ENCODE assay signal across 9 mouse cellular contexts in the genomic region with DNA sequence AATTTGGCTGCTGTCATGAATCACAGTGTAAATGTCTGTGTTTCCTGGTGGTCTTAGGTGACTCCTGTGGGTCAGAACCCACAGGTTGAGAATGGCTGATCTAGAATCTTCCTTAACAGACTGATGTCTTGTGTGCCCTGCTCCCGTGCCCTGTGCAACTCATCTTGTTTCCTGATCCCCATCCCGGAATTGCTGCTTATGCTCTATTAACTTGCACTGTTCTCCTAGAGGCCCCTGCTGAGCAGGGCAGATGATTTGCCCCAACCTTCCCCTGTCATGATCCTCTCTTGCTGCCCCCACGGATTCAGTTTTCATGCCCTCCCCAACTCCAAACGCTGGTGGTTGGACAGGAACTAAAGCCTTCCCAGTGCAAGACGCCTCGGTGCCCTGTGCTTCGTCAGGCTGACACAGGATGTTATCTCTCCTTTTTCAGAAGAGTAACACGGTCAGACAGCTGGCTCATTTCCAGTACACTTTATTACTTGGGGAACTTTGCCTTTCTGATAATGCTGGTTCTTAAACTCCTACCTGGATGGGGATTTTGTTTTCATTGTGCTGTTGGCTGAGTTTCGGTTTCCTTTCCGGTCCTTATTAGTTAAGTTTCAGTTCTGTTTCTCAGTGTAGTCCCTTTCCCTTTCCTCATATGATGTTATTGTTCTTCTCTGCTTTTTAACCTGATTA. TPM values are rescaled to one million over a fixed set of nuclear protein-coding genes. Genes with fewer than 3 reads are reported as not detected.
DNase-seq lines count a peak whose midpoint lies in the region; ATAC-seq and TF ChIP-seq lines count a peak whose summit lies in the region.
"Had no signal": no experiment of that assay in that cellular context is flagged by ENCODE, and none has a peak within 500 bp of the region (broad histone marks: within the 10 kb centered on the region; RNA-seq: fewer than 3 reads in every experiment).

No protein-coding gene starts in this region.

- TF ChIP-seq POLR2A in MEL (IDR thresholded peaks at IDR 0.05; ENCODE audit: control insufficient read depth in 1 of 2, insufficient read depth in 1 of 2, low read depth in 1 of 2, low read length in 2 of 2, poor library complexity in 1 of 2), result no peak

- ATAC-seq in heart, embryonic 13.5 days (ENCODE audit: extremely low read depth, insufficient number of reproducible peaks, low FRiP score, low TSS enrichment), result no peak
- no peak for ATAC-seq in liver, embryonic 11.5 days (replicated peaks; ENCODE audit: low FRiP score)

- peak overlapping the region; percentile 31 for H3K9ac ChIP-seq in MEL (ENCODE audit: control insufficient read depth, low read depth, low read length, poor library complexity, severe bottlenecking)
- peak overlapping the region; percentile 74 for H3K9ac ChIP-seq in heart, embryonic 13.5 days
- H3K9ac ChIP-seq in liver, embryonic 11.5 days (ENCODE audit: low read depth, low read length), result peak overlapping the region; percentile 15; the same call in 1 of the 2 replicates
- H3K9ac ChIP-seq: midbrain, embryonic 12.5 days had no signal

- peak; percentile 65 for DNase-seq in 416B (ENCODE audit: low read depth)
- DNase-seq in MEL (ENCODE audit: low read depth, low spot score), result peak; percentile 89
- DNase-seq in liver, embryonic 11.5 days (ENCODE audit: low spot score), result no peak
- DNase-seq in spleen, postnatal 10 days (ENCODE audit: low spot score in 2 of 2), result peak; percentile 17 to 33
- DNase-seq in layer of hippocampus, adult 9-10 months (ENCODE audit: low spot score), result no peak
- no peak for DNase-seq in layer of hippocampus, adult 11-12 months (ENCODE audit: low spot score)
- DNase-seq in layer of hippocampus, adult 8-10 months (ENCODE audit: low spot score in 2 of 2), result no peak

- no peaks in the 10 kb centered on the region for H3K27me3 ChIP-seq in MEL (ENCODE audit: control insufficient read depth in 1 of 2, insufficient read depth in 2 of 2, low read length in 2 of 2)
- no peaks in the 10 kb centered on the region for H3K27me3 ChIP-seq in heart, embryonic 13.5 days (replicated peaks)
- H3K27me3 ChIP-seq in liver, embryonic 11.5 days (replicated peaks; ENCODE audit: control insufficient read depth, insufficient read depth, low read length), result no peaks in the 10 kb centered on the region
- H3K27me3 ChIP-seq: midbrain, embryonic 12.5 days had no signal

- peaks cover 5 to 9% of the 10 kb centered on the region in 2 experiments; a peak in 2 of 4 replicates for H3K4me1 ChIP-seq in MEL (ENCODE audit: control insufficient read depth in 1 of 2, insufficient read depth in 2 of 2, low read length in 2 of 2)
- H3K4me1 ChIP-seq in heart, embryonic 13.5 days, result peaks cover 36% of the 10 kb centered on the region
- H3K4me1 ChIP-seq in liver, embryonic 11.5 days (replicated peaks; ENCODE audit: control insufficient read depth, insufficient read depth, low read length), result no peaks in the 10 kb centered on the region
- H3K4me1 ChIP-seq: midbrain, embryonic 12.5 days had no signal

- peak overlapping the region; percentile 49 to 80 for H3K4me3 ChIP-seq in MEL (ENCODE audit: control insufficient read depth in 1 of 2, insufficient read depth in 1 of 2, low read depth in 2 of 2, low read length in 2 of 2)
- H3K4me3 ChIP-seq in heart, embryonic 13.5 days, result peak overlapping the region; percentile 49
- H3K4me3 ChIP-seq in liver, embryonic 11.5 days (ENCODE audit: low read depth, low read length), result peak overlapping the region; percentile 16; the same call in 1 of the 2 replicates
- H3K4me3 ChIP-seq: midbrain, embryonic 12.5 days had no signal

- TF ChIP-seq RAD21 in MEL (IDR thresholded peaks at IDR 0.05; ENCODE audit: low read depth, low read length), result no peak

- no peak overlapping the region for H3K27ac ChIP-seq in MEL (ENCODE audit: control insufficient read depth, low read depth, low read length)
- peak overlapping the region; percentile 82 for H3K27ac ChIP-seq in heart, embryonic 13.5 days (replicated peaks)
- peak overlapping the region; percentile 2; the same call in 1 of the 2 replicates for H3K27ac ChIP-seq in liver, embryonic 11.5 days (ENCODE audit: low read depth, low read length)
- H3K27ac ChIP-seq: midbrain, embryonic 12.5 days had no signal

- no peaks in the 10 kb centered on the region for H3K79me2 ChIP-seq in MEL (ENCODE audit: control insufficient read depth, insufficient read depth, low read length, poor library complexity)

- TF ChIP-seq CTCF in MEL (IDR thresholded peaks at IDR 0.05 in 2 of 3, conservative IDR thresholded peaks at IDR 0.05 in 1 of 3; ENCODE audit: control insufficient read depth in 1 of 3, insufficient read depth in 1 of 3, low read depth in 2 of 3, low read length in 3 of 3, poor library complexity in 1 of 3, severe bottlenecking in 1 of 3), result no peak

- no peaks in the 10 kb centered on the region for H3K9me3 ChIP-seq in MEL (replicated peaks; ENCODE audit: insufficient read depth, low read length)
- no peaks in the 10 kb centered on the region for H3K9me3 ChIP-seq in heart, embryonic 13.5 days
- no peaks in the 10 kb centered on the region for H3K9me3 ChIP-seq in liver, embryonic 11.5 days (ENCODE audit: control insufficient read depth, low read length)
- H3K9me3 ChIP-seq: midbrain, embryonic 12.5 days had no signal

- 19% methylated on average over 10 of the region's 10 CpGs for WGBS in heart, embryonic 13.5 days
- 30% methylated on average over 10 of the region's 10 CpGs for WGBS in liver, embryonic 11.5 days

- TF ChIP-seq EP300 in MEL (IDR thresholded peaks at IDR 0.05; ENCODE audit: low read depth in 1 of 2, low read length in 2 of 2), result peak; percentile 56 to 75

- peak overlapping the region; percentile 69 for H3K4me2 ChIP-seq in heart, embryonic 13.5 days
- H3K4me2 ChIP-seq in liver, embryonic 11.5 days, result peak overlapping the region; percentile 43
- H3K4me2 ChIP-seq: midbrain, embryonic 12.5 days had no signal

- peaks cover 0 to 4% of the 10 kb centered on the region in 2 experiments; a peak in 1 of 4 replicates for H3K36me3 ChIP-seq in MEL (ENCODE audit: control insufficient read depth in 1 of 2, insufficient read depth in 2 of 2, low read length in 2 of 2)
- no peaks in the 10 kb centered on the region for H3K36me3 ChIP-seq in heart, embryonic 13.5 days
- H3K36me3 ChIP-seq in liver, embryonic 11.5 days (ENCODE audit: control insufficient read depth, insufficient read depth, low read length), result no peaks in the 10 kb centered on the region
- H3K36me3 ChIP-seq: midbrain, embryonic 12.5 days had no signal

TF ChIP-seq in MEL, 35 proteins besides CTCF, POLR2A, EP300 and RAD21:
- 0 out of 2 replicates have a peak, but pooled peaks have one; percentile 16 for TF ChIP-seq ELF1 (IDR thresholded peaks at IDR 0.05; ENCODE audit: low read depth, low read length)
- no peak for TF ChIP-seq POLR2AphosphoS5 (IDR thresholded peaks at IDR 0.05; ENCODE audit: borderline replicate concordance, low read depth, low read length)
- TF ChIP-seq TCF12 (IDR thresholded peaks at IDR 0.05; ENCODE audit: low read depth, low read length), result 0 out of 2 replicates have a peak, but pooled peaks have one; percentile 51
- TF ChIP-seq GATA1 (IDR thresholded peaks at IDR 0.05; ENCODE audit: low read depth, low read length), result peak; percentile 81
- 0 out of 2 replicates have a peak, but pooled peaks have one; percentile 33 for TF ChIP-seq TBP (IDR thresholded peaks at IDR 0.05; ENCODE audit: low read depth, low read length)
- peak; percentile 37 for TF ChIP-seq RCOR1 (IDR thresholded peaks at IDR 0.05; ENCODE audit: low read depth, low read length)
- TF ChIP-seq ZC3H11A (IDR thresholded peaks at IDR 0.05; ENCODE audit: low read depth, low read length), result no peak
- no peak for TF ChIP-seq NRF1 (IDR thresholded peaks at IDR 0.05; ENCODE audit: insufficient read depth, low read depth, low read length, poor library complexity, severe bottlenecking)
- no peak for TF ChIP-seq ZKSCAN1 (IDR thresholded peaks at IDR 0.05; ENCODE audit: low read depth, low read length)
- TF ChIP-seq ZNF384 (IDR thresholded peaks at IDR 0.05; ENCODE audit: low read depth, low read length), result no peak
- TF ChIP-seq MAFK (IDR thresholded peaks at IDR 0.05; ENCODE audit: borderline replicate concordance, low read depth, low read length), result 0 out of 2 replicates have a peak, but pooled peaks have one; percentile 19
- TF ChIP-seq ETS1 (IDR thresholded peaks at IDR 0.05; ENCODE audit: low read depth, low read length), result peak; percentile 91
- peak; percentile 82 for TF ChIP-seq SIN3A (IDR thresholded peaks at IDR 0.05; ENCODE audit: low read length)
- TF ChIP-seq MAZ (IDR thresholded peaks at IDR 0.05; ENCODE audit: low read depth, low read length), result peak; percentile 34; the same call in 1 of the 2 replicates

RNA-seq across cellular contexts. Expression of a gene that starts 18.6 kb away (rescaled TPM):
- 10.3 and 10.5 TPM in 2 replicates for total RNA-seq in MEL (2012; rRNA removed)
- polyA plus RNA-seq in MEL (2012; ENCODE audit: insufficient read depth in 1 of 2, insufficient read length in 2 of 2, low read depth in 1 of 2, low replicate concordance in 2 of 2, missing spikeins in 1 of 2), result 10 to 100 TPM; 19.1 to 25.0 TPM
- 1.3 and 1.5 TPM in 2 replicates for polyA plus RNA-seq in heart, embryonic 13.5 days (2015; fragmentation: Nextera tagmentation; extraction: Ambion mirVana)
- 3.4 and 3.9 TPM in 2 replicates for polyA plus RNA-seq in liver, embryonic 11.5 days (2014; fragmentation: Nextera tagmentation; extraction: Ambion mirVana)
- 10 to 100 TPM; 20.6 to 25.6 (median 23.3) TPM for total RNA-seq in layer of hippocampus, adult 8-10 months (2022)

Comparison
In these comparisons a context has a peak if more than half of its experiments do, and no peak if none do; other contexts are left out.
1. DNase-seq: peak in 416B (single experiment), MEL (single experiment) and spleen, postnatal 10 days (2 of 2); none in liver, embryonic 11.5 days (single experiment), layer of hippocampus, adult 9-10 months (single experiment), layer of hippocampus, adult 11-12 months (single experiment) and layer of hippocampus, adult 8-10 months (0 of 2).
2. H3K9ac ChIP-seq: peak in every context shown above with its lines; median percentile 74 in heart, embryonic 13.5 days; 31 in MEL; 15 in liver, embryonic 11.5 days.
3. Peak in every context shown above with its lines, with median percentiles within 50 percentile points of each other: H3K4me3 ChIP-seq.